Comparison of ENCODE assay signal across 8 mouse cellular contexts in the genomic region with DNA sequence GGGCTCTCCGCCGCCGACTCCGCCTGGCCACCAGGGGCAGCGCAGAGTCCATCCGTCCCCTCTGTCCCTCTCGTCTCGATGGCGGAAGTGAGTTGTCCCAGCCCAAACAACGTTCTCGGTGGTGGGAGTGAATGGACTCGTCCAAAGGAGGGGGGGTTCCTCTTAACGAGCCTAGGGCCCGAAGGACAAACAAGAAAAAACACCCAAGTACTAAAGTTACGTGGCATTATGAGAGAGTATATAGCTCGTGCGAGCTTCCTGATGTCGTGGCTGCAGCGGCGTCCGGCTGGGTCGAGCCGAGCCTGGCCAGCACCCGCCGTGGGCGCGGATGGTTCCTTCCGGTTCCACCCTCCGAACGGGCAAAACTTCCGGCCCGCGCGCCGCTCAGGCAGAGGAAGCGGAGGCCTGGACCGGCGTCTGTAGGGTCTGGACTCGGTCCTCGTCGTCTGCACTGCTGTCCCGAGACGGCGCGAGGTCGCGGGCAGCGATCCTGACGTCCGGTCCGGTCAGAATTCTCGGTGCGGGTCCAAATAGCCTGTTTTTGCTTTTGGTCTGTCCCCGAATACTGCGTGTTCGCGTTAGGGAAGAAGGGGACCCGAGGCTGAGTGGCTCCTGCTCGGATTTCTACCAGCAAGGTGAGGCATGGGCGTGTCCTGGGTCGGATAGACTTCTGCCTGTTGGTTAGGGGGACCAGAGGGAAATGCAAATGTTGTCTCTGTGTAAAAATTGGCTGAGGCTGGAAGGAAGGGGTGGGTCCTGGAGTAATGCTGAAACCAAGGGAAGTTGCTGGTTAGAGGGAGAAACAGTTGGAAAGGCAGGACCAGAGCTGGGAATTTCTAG. TPM values are rescaled to one million over a fixed set of nuclear protein-coding genes. Genes with fewer than 3 reads are reported as not detected.
DNase-seq lines count a peak whose midpoint lies in the region; ATAC-seq and TF ChIP-seq lines count a peak whose summit lies in the region.

A gene (plus strand): TSS at position 362 of the 840 bp plus-strand sequence.

- DNase-seq in MN1 (ENCODE audit: low spot score), result peak; percentile 97
- peak; percentile 94 for DNase-seq in cerebellum, adult 9-10 months
- peak; percentile 92 for DNase-seq in hindbrain, embryonic 10.5 days (ENCODE audit: low spot score)
- peak; percentile 91 for DNase-seq in layer of hippocampus, adult 9-11 months
- DNase-seq in lung, postnatal 0 days (ENCODE audit: low spot score), result peak; percentile 93
- DNase-seq in ovary, postnatal 14 days (ENCODE audit: low spot score), result peak; percentile 88
- DNase-seq in thymus, postnatal 14 days, result peak; percentile 95

- H3K9me3 ChIP-seq in hindbrain, embryonic 10.5 days, result no peaks in the 10 kb centered on the region
- H3K9me3 ChIP-seq in lung, postnatal 0 days (ENCODE audit: low read length), result no peaks in the 10 kb centered on the region

- peaks cover 28% of the 10 kb centered on the region for H3K4me1 ChIP-seq in hindbrain, embryonic 10.5 days (replicated peaks)
- H3K4me1 ChIP-seq in lung, postnatal 0 days (ENCODE audit: insufficient read depth, low read depth, low read length), result peaks cover 9% of the 10 kb centered on the region

- H3K27ac ChIP-seq in hindbrain, embryonic 10.5 days, result peak within 1 kb of the TSS; percentile 98
- peak within 1 kb of the TSS; percentile 81 for H3K27ac ChIP-seq in lung, postnatal 0 days (ENCODE audit: low read length)

- peak within 1 kb of the TSS; percentile 70 for H3K9ac ChIP-seq in lung, postnatal 0 days (replicated peaks; ENCODE audit: low read depth)

- peak; percentile 98 for TF ChIP-seq CTCF in lung, postnatal 0 days (IDR thresholded peaks at IDR 0.05)

- WGBS in hindbrain, embryonic 10.5 days, result under 1% methylated on average over 61 of the region's 61 CpGs
- WGBS in lung, postnatal 0 days, result under 1% methylated on average over 60 of the region's 61 CpGs

- H3K4me3 ChIP-seq in hindbrain, embryonic 10.5 days, result peak within 1 kb of the TSS; percentile 76
- H3K4me3 ChIP-seq in lung, postnatal 0 days (ENCODE audit: low read depth, low read length), result peak within 1 kb of the TSS; percentile 71

- peak within 1 kb of the TSS; percentile 98 for H3K4me2 ChIP-seq in lung, postnatal 0 days (replicated peaks; ENCODE audit: low read depth, low read length)

- peak; percentile 82 for TF ChIP-seq EP300 in lung, postnatal 0 days (IDR thresholded peaks at IDR 0.05)

- peaks cover 33% of the 10 kb centered on the region for H3K36me3 ChIP-seq in hindbrain, embryonic 10.5 days
- peaks cover 26% of the 10 kb centered on the region for H3K36me3 ChIP-seq in lung, postnatal 0 days (ENCODE audit: insufficient read depth, low read length)

- H3K27me3 ChIP-seq in hindbrain, embryonic 10.5 days (ENCODE audit: insufficient read depth, poor library complexity, severe bottlenecking), result no peaks in the 10 kb centered on the region
- no peaks in the 10 kb centered on the region for H3K27me3 ChIP-seq in lung, postnatal 0 days (replicated peaks; ENCODE audit: insufficient read depth, low read length)

- ATAC-seq in frontal cortex, adult (ENCODE audit: low TSS enrichment), result peak; percentile 89
- ATAC-seq in lung, postnatal 0 days, result peak; percentile 95

RNA-seq across cellular contexts. Expression of the gene that starts here (rescaled TPM):
- 79.0 and 82.1 TPM in 2 replicates for polyA plus RNA-seq in hindbrain, embryonic 10.5 days (2016; fragmentation: Nextera tagmentation; extraction: Ambion mirVana)
- polyA plus RNA-seq in lung, postnatal 0 days (2015; fragmentation: Nextera tagmentation; extraction: Ambion mirVana), result 73.1 and 74.2 TPM in 2 replicates

Comparison
In these comparisons a context has a peak if more than half of its experiments do, and no peak if none do; other contexts are left out.
1. Peak in every context shown above with its lines: DNase-seq, ATAC-seq, H3K4me3 ChIP-seq and H3K27ac ChIP-seq.